Mouse (Mus musculus): ENCODE results near the gene Edc3.
"Not testable (repeated sequence)": the region's sequence is repeated elsewhere in the genome, so short reads cannot be mapped to it uniquely, and the experiment has no call there.

The Edc3 gene

DNA sequence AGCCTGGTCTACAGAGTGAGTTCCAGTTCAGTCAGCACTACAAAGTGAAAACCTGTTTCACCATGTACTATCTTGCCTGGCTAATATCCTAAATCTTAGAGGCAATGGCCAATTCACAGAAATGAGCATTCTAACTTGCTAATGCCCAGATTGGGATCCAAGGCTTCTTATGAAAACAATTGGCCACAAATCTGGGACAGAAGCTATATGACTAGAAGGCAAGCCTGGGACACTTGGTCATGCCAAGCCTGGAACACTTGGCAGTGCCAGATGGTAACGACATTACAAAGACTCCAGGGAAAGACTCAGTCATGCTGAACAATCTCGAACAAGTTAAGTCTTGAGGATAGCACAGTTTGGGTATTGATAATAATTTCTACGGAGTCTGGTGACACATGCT, 1.8 kb upstream of the Edc3 start:
- DNase-seq, result no peak

DNA sequence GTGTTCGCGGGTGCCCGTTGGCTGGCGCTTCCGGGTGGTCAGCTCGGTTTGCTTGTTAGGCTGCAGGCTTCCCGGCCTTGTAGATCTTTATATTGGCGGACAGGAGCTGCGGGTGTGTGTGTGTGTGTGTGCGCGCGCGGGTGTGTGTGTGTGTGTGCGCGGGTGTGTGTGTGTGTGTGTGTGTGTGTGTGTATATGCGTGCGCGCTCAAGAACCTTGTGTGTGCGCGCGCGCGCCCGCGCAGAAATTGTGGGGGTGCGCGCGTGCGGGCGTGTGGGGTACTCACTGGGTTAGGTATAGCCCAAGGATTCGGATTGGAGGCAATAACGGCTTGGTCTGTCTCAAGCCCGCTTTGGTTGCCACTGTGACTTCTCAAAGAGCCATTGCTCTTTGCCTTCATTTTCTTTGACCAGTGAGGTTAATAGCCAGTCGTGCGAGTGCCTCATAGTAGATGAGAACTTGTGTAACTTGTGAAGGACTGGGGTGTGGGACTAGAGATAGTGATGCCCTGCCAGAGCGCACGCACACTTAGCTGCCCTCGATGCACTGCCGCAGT, 457 bp downstream of the Edc3 start:
- peak in 1 of 2 experiments; percentile 60 for DNase-seq

DNA sequence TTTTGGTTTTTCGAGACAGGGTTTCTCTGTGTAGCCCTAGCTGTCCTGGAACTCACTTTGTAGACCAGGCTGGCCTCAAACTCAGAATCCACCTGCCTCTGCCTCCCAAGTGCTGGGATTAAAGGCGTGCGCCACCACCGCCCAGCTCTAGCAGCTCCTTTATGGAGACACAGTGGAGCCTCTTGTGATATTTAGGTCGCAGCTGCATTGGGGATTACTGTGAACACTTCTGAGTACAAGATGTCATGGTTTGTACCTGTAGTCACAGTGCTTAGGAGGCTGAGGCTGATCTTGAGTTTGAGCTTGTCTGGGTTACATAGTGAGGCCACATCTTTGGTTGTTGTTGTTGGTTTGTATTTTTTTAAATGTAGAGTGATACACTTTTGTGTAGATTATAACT, 1.9 kb downstream of the Edc3 start:
- not testable (repeated sequence) for DNase-seq

DNA sequence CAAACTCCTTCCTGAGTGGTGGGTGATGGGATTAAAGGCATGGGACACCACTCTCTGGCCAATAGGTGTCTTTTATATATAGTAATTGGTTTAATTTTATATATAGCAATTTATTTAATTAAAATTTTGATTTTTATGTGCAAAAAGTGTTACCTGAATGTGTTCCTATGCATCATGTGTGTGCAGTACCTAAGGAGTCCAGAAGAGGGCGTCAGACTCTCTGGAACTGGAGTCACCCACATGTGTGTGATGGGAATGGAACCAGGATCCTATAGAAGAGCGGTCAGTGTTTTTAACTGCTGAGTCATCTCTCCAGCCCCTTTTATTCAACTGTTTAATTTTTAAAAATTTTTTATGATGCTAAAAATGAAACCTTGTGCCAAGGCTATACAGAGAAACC, 3.9 kb downstream of the Edc3 start:
- no peak for DNase-seq

DNA sequence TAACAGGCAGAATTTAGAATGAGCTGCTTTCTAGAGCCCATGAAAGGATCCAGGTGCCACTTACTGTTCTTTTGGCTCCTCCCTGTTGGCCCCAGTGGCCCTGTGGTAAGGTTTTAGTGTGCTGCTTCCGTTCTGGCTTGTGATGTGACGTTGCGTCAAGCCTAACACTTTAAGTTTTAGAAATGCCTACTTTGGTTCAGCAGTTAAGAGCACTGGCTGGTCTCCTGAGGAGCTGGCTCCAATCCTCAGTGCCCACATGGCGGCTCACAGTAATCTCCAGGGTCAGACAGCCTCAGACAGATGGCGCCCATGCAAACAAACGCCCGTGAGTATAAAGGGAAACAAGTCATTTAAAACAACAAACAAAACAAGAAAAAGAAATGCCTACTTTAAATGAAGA, 10.1 kb downstream of the Edc3 start:
- peak; percentile 17 to 41 for DNase-seq

DNA sequence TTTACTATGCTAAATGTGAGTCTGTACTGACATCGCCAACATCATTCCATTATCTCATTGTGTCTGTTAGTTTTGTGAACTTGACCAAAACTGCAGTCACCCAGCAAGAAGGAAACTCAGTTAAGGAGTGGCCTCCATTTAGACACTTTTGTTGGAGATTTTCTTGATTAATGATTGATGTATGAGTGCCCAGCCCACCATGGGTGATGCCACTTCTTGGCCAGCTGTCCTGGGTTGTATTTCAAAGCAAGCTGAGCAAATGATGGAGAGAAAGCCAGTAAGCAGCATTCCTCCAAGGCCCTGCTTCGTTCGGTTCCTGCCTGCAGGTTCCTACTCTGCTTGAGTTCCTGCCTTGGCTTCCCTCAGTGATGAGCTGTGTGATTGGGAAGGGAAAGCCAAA, 12.4 kb downstream of the Edc3 start:
- DNase-seq, result peak in 1 of 2 experiments; percentile 39

DNA sequence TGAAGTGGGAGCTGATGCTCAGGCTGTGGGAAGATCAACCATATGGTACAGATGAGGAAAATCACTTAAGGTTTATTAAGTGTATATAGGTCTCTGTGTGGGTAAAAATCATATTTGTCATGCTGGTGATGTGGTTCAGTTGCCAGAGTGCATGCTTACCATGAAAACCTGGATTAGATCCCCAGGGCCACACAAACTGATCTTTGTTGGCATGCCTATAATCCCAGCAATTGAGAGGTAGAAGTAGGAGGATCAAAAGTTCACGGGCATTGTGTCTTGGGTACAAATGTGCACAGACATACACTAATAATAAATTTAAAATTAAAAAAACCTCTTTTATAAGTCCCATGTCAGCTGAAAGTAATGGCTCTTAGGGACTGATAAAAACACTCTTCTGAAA, 14.0 kb downstream of the Edc3 start:
- no peak for DNase-seq

DNA sequence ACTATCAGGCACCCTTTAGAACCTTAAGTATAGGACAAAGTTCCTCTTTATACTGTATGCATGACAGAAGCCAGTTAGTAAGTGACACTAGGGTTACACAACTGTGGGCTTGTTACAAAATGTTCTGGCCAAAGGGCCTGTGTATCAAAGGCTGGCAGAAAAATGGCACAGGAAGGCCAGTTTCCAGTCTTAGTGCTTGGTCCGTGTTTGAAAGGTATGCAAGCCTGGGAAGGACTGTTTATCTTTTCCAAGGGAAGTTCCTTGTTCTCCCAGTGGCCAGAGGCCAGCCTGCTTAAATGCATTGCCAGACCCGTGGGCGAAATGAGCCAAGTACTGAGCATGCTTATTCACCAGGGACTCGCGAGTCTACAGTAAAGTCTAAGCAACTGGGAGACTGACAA, 15.0 kb downstream of the Edc3 start:
- peak; percentile 77 to 91 for DNase-seq

DNA sequence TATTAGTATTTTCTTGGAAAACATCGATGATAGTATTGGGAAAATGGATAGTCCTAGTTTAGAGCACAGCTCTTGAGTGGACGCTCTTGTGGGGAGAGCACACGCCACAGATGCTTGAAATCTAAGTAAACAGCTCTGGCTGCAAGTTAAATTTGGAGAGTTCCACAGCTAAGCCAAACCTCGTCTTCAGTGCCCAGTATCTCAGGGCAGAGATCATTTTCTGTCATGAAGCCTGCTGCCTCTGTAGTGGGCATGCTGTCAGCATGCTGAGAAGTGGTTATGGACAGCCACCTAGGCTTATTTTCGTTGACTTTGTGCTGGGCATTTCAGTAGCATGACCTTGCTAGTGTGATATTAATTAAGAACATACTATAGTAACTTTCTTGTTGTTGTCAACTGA, 15.5 kb downstream of the Edc3 start:
- no peak for DNase-seq

DNA sequence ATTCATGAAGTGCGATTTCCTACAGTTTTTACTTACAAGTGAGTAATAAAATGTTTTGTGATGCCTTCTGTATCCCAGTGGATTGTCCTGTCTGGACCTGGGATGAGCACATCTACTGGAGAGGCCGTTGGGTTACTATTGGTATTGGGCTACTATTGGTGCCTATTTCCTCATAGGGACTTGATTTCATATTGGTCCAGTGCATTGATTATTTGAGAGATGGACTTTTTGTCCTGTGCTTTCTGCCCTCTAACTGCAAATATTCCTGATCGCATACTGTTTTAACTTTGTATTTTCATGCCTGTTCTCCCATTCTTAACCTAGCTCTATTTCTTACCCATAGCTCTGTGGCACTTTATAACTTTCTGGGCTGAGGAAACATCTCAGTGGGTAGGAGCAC, 16.4 kb downstream of the Edc3 start:
- DNase-seq, result no peak

DNA sequence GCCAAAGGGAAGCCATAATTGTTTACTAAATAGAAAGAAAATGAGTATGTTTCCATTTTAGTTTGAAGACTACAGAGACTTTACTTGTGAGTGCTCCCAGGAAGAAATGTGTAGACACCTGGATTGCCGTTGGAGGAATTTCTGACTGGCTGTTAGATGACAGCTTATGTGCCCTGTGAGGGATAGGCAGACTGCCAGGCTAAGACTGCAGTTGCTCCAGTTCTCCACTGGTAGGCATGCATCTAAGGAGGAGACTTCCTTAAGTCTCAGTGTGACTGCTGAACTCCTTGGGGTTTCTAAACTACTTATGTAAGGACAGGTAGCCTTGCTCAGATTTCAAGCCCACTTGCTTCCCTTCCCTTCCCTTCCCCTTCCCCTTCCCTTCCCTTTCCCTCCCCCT, 20.0 kb downstream of the Edc3 start:
- no peak for DNase-seq

DNA sequence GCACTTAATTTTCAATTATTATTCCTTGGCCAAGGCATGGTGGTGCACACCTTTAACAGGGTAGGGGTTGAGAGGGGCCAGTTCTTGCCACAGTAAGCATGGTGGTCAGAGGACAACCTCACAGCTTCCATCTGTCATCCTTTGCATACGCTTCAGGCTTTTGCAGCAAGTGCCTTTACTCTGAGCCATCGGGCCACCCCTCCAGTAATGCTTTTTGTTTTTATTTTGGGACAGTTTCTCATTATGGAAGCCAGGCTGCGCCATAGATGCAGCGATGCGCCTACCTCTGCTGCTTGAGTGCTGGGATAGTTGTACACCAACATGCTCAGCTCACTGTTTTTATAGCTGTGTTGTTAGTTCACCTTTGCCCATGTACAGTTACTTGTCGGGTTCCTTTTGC, 25.3 kb downstream of the Edc3 start:
- DNase-seq, result no peak

DNA sequence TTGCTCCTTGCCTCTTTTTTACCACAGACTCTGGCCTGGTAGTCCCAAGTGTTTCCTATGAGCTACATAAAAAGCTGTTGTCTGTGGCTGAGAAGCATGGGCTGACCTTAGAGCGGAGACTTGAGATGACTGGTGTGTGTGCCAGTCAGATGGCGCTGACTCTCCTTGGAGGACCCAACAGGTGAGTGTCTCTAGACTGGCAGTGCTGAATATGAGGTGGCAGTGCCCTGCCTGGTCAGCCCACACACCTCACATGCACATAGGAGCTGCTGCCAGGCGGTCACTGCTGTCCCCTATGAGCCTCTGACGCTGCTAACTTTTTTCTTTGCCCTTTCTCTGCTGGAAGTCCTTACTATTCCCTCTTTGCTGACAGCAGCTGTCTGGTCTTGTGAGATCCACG, 31.5 kb downstream of the Edc3 start:
- no peak for DNase-seq

DNA sequence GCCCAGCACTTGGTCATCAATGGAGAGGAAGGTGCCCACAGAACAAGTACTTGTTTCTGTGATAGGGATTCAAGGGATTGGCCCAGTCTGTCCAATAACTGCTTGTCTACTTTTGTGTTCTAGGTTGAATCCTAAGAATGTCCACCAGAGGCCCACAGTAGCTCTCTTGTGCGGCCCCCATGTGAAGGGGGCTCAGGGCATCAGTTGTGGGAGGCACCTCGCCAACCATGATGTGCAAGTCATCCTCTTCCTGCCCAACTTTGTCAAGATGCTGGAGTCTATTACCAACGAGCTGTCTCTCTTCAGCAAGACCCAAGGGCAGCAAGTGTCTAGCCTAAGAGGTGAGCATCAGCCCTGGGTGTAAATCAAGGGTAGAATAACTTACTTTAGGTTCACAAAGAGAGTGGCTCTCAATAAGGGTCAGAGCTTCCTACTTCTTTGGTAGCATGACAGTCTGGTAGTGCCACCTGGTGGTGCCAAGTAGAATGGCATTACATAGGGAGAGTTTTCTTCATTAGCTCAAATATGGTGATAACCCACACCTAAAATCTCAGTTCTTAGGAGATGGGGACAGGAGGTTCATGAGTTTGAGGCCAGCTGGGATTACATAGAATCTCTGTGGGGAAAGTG, 36.2 kb downstream of the Edc3 start:
- DNase-seq, result peak in 1 of 2 experiments; percentile 69

DNA sequence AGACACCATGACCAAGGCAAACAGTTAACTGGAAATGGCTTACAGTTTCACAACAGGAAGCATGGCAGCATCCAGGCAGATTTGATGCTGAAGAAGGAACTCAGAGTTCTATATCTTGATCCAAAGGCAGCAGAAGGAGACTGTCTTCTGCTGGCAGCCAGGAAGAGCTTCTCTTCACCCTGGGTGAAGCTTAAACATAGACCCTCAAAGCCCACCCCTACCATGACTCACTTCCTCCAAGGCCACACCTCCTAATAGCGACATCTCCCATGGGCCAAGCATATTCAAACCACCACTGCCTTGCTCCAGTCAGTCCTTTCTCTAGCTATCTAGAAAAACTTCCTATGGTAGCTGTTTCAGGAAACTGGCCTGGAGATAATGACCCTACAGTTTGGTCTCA, 38.7 kb downstream of the Edc3 start:
- no peak for DNase-seq

DNA sequence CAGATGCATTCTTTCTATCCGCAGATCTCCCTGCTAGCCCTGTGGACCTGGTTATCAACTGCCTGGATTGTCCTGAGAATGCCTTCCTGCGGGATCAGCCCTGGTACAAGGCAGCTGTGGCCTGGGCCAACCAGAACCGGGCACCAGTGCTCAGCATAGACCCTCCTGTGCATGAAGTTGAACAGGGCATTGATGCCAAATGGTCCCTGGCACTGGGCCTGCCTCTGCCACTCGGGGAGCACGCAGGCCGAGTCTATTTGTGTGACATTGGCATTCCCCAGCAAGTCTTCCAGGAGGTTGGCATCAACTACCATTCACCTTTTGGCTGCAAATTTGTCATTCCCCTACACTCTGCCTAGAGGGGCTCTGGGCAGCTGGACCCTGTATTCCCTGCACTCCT, 39.8 kb downstream of the Edc3 start:
- peak; percentile 49 to 71 for DNase-seq

DNA sequence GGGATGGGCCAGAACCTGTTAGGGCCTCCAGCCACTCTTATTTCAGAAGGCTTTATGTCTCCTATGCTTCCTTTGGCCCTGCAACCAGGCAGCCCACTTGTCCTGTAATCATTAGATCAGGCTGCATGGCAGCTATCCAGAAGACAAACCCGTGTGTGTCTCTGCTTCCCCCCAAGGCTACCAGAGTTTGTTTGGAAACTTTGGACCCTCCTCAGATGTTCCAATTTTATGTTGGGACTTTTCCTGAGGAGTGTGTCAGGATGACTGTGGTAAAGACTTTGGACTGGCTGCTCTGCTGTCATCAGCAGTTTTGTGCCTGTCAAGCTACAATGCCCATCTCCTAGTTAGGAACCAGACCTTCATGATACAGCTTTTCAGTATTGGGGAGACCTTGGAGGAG, 40.5 kb downstream of the Edc3 start:
- peak; percentile 75 to 85 for DNase-seq

DNA sequence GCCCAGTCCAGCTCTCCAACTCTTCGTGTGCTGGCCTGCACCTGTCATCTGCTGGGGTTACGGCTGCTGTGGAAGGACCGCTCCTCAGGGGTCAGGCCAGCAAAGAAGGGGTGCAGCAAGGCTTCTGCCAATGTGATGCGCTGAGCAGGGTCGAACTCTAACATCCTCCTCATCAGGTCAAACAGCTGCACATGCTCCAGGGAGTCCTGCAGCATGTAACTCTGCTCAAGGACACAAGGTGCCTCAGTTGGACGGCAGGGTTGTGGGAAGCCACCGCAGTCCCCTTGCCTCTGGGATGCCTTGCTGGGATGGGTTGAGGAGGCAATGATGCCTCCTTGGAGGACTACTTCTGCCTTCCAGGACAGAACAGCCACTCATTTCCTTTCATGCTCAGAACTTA, 42.6 kb downstream of the Edc3 start:
- no peak for DNase-seq

DNA sequence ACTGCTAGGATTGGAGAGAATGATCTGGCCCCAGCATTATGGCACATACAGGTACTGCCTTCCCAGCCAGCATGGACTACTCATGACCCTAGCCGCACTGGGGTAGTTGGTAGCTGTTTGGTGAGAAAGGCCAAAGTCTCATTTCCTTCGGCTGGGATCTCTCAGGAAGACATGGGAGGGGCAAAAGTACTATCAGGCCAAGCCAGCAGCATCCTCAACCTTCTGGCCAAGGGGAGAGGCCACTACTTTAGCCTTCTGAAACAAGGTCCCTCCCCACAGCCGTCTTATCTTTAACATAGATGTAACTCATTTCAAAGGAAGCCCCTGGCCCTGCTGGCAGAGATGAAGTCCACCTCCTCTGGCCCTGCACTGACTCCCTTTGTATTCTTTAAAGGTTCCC, 49.2 kb downstream of the Edc3 start:
- peak; percentile 31 to 35 for DNase-seq

DNA sequence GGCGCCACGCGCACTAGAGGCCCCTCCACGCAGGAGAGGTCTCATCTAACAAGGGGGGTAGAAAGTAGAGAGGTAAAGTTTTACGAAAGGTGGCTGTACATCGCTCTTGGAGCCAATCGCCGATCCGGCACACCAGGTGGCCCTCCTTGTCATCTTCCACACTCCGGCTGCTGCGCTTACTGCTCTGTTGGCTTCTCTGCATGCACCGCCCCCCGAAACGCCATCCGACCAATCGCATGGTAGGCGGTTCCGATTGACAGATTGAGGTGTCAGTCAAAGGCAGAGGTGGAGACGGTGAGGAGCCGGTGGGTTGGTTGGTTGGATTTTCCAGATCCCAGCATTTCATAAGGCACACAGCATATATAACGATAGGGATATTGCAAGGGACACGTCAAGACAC, 50.2 kb downstream of the Edc3 start:
- DNase-seq, result no peak

DNA sequence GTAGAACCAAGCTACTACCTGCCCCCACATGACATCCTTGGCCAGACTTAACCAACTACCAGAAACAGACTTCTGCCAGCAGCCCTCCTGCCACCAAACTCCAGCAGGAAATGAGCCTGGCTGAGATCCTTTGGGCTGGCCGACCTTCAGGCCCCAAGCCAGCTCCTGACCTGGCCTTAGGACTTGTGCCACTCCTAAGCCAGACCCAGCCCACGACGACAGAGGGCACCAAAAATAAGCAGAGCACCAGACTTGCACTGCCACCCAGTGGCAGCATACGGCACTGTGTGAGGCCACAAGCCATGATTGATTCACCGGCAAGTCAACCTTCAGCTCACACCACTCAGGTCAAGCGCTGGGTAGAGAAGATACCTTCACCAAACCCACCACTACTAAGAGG, 50.9 kb downstream of the Edc3 start:
- DNase-seq, result peak; percentile 90 to 93

DNA sequence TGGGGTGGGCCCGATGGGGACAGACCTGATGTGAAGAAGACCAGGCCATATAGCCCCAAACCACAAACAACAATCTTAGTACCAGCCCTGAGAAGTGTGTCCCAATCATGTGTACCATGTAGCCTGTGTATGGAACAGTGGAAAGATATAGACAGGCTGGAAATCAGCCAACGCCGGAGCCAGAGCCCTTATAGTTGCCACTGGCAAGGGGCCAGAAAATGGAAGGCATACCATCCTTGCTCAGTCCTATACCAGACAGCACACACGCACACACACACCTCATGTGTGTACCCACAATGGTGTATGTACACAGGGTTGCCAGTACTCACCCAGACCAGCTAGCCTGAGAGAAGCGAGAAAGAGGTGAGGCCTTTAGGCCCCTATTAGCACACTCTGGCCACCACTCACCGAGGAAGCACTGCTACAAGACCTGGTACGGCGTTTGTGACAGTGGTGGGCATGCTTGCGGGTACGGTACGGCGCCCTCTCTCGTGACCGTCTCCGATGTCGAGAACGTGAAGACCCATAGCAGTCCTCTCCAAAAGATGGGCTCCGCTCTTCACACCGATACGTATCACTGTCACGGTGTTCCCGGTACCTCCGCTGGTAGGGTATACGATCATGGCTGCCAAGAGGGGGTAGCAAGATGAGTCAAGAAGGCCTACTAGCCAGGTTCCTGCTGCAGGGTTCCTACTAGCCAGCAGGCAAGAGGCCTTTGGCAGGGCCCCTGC, 52.2 kb downstream of the Edc3 start:
- no peak for DNase-seq

DNA sequence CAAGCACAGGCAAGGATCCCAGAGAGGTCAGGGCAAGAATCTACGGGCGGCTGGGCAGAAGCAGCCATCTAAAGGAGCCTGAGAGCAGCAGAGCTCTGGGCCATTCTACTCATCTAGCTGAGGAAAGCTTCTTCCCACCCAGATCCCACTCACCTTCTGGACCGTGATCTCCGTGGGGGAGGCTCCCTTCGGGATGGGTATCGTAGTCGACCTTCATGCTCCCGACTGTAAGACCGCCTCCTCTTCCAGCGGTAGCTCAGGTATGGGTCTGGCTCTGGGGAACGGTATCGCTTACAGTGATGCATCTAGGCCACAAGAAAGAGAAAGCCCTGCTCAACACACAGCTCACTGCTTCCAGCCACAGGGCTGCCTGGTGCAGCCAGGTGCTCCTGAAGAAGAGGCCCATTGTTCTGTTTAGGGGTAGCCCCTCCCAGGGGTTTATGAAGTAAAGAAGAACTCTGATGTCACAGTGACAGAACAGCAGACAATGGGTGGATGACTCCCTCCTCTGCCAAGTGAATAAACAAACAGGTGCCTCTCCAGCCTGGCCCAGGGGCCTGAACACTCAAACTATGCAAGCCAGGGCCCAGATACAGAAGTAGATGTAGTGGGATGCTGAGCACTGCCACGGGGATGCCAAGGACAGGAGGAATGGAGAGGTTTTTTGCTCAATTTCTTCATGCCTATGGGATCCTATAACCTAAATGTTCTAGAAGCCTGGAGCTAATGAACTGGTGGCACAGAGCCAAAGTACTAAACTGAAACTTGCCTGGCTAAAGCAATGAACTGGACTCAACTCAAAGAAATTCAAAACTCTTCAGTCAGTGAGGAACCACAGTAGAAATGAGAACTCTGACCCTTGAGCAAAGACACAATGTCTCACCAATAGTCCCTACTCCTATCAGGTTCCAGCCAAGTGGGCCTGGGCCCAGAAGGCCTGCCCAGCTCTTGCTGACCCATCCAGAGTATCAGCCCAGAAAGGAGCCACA, 53.5 kb downstream of the Edc3 start:
- DNase-seq, result peak; percentile 58 to 78
